Mouse (Mus musculus): ENCODE measurements at regions not wholly inside any gene's neighbourhood (a gene's known extent, or its start where the extent isn't known, plus 50 kb on each side); places are given as distances from the start of the nearest gene placed in this dataset.
"Not testable (repeated sequence)": the region's sequence is repeated elsewhere in the genome, so short reads cannot be mapped to it uniquely, and the experiment has no call there.

GRCm38 (mm10) chr3:22006651-22007050 lies 69.8 kb upstream of the Tbl1xr1 start:
- Histone ChIP-seq H3K4me2 (no peak overlapping the region), H3K36me3 (ENCODE audit: insufficient read depth) (no peaks in the 10 kb centered on the region), H3K4me3 (ENCODE audit: low read depth, low read length) (no peak overlapping the region), H3K9me3 (ENCODE audit: low read depth, low read length) (no peaks in the 10 kb centered on the region), H3K27ac (ENCODE audit: low read depth) (no peak overlapping the region), H3K9ac (no peak overlapping the region), H3K4me1 (ENCODE audit: insufficient read depth) (no peaks in the 10 kb centered on the region), H3K27me3 (ENCODE audit: insufficient read depth, low read length) (no peaks in the 10 kb centered on the region)
- TF ChIP-seq CTCF (IDR thresholded peaks at IDR 0.05; ENCODE audit: low read depth), result no peak
- WGBS, result 85% methylated on average over 2 of the region's 2 CpGs
- ATAC-seq (ENCODE audit: insufficient read depth) (no peak), DNase-seq (no peak)

GRCm38 (mm10) chr3:22007736-22008135 lies 68.7 kb upstream of the Tbl1xr1 start:
- ATAC-seq (ENCODE audit: insufficient read depth), result no peak
- no peaks in the 10 kb centered on the region for H3K36me3 ChIP-seq (ENCODE audit: insufficient read depth)
- H3K27ac ChIP-seq (ENCODE audit: low read depth), result no peak overlapping the region
- H3K9me3 ChIP-seq (ENCODE audit: low read depth, low read length), result no peaks in the 10 kb centered on the region
- H3K27me3 ChIP-seq (ENCODE audit: insufficient read depth, low read length), result no peaks in the 10 kb centered on the region
- no peak overlapping the region for H3K9ac ChIP-seq
- H3K4me3 ChIP-seq (ENCODE audit: low read depth, low read length), result no peak overlapping the region
- no peaks in the 10 kb centered on the region for H3K4me1 ChIP-seq (ENCODE audit: insufficient read depth)
- TF ChIP-seq CTCF (IDR thresholded peaks at IDR 0.05; ENCODE audit: low read depth), result no peak
- 86% methylated on average over 5 of the region's 5 CpGs for WGBS
- H3K4me2 ChIP-seq, result no peak overlapping the region
- DNase-seq, result no peak

GRCm38 (mm10) chr3:22008432-22008831 lies 68.0 kb upstream of the Tbl1xr1 start:
- 73% methylated on average over 5 of the region's 5 CpGs for WGBS
- TF ChIP-seq CTCF (IDR thresholded peaks at IDR 0.05; ENCODE audit: low read depth), result no peak

GRCm38 (mm10) chr3:22009898-22010699 lies 66.4 kb upstream of the Tbl1xr1 start:
- Histone ChIP-seq H3K9ac (no peak overlapping the region), H3K27ac (ENCODE audit: low read depth) (no peak overlapping the region), H3K36me3 (ENCODE audit: insufficient read depth) (no peaks in the 10 kb centered on the region), H3K4me2 (no peak overlapping the region), H3K9me3 (ENCODE audit: low read depth, low read length) (no peaks in the 10 kb centered on the region), H3K27me3 (ENCODE audit: insufficient read depth, low read length) (no peaks in the 10 kb centered on the region), H3K4me3 (ENCODE audit: low read depth, low read length) (no peak overlapping the region), H3K4me1 (ENCODE audit: insufficient read depth) (no peaks in the 10 kb centered on the region)
- no peak for TF ChIP-seq CTCF (IDR thresholded peaks at IDR 0.05; ENCODE audit: low read depth)
- 73% methylated on average over 2 of the region's 2 CpGs for WGBS
- DNase-seq (no peak), ATAC-seq (ENCODE audit: insufficient read depth) (no peak)

More at GRCm38 (mm10) chr3:22008432-22008831, 68.0 kb upstream of the Tbl1xr1 start:
- Histone ChIP-seq H3K9ac (no peak overlapping the region), H3K27me3 (ENCODE audit: insufficient read depth, low read length) (no peaks in the 10 kb centered on the region), H3K4me2 (no peak overlapping the region), H3K27ac (ENCODE audit: low read depth) (no peak overlapping the region), H3K4me1 (ENCODE audit: insufficient read depth) (no peaks in the 10 kb centered on the region), H3K36me3 (ENCODE audit: insufficient read depth) (no peaks in the 10 kb centered on the region), H3K9me3 (ENCODE audit: low read depth, low read length) (no peaks in the 10 kb centered on the region), H3K4me3 (ENCODE audit: low read depth, low read length) (no peak overlapping the region)
- ATAC-seq (ENCODE audit: insufficient read depth) (no peak), DNase-seq (no peak)

- not testable (repeated sequence) for H3K9ac ChIP-seq; H3K9me3 ChIP-seq (ENCODE audit: low read depth, low read length); H3K4me1 ChIP-seq (ENCODE audit: insufficient read depth); H3K27me3 ChIP-seq (ENCODE audit: insufficient read depth, low read length); DNase-seq; H3K36me3 ChIP-seq (ENCODE audit: insufficient read depth); ATAC-seq (ENCODE audit: insufficient read depth); H3K4me2 ChIP-seq; H3K4me3 ChIP-seq (ENCODE audit: low read depth, low read length); H3K27ac ChIP-seq (ENCODE audit: low read depth)
Measured at GRCm38 (mm10) chr3:22010700-22010991, 65.8 kb upstream of the Tbl1xr1 start.

GRCm38 (mm10) chr3:22021360-22021935 lies 55.0 kb upstream of the Tbl1xr1 start:
- Histone ChIP-seq H3K27me3 (ENCODE audit: insufficient read depth, low read length) (no peaks in the 10 kb centered on the region), H3K27ac (ENCODE audit: low read depth) (no peak overlapping the region), H3K9me3 (ENCODE audit: low read depth, low read length) (no peaks in the 10 kb centered on the region), H3K36me3 (ENCODE audit: insufficient read depth) (no peaks in the 10 kb centered on the region), H3K4me3 (ENCODE audit: low read depth, low read length) (no peak overlapping the region), H3K4me2 (no peak overlapping the region), H3K9ac (no peak overlapping the region), H3K4me1 (ENCODE audit: insufficient read depth) (peaks cover 4% of the 10 kb centered on the region; the same call in 1 of the 2 replicates)
- ATAC-seq (ENCODE audit: insufficient read depth), result no peak
- no peak for DNase-seq
- WGBS, result 66% methylated on average over 3 of the region's 3 CpGs
- no peak for TF ChIP-seq CTCF (IDR thresholded peaks at IDR 0.05; ENCODE audit: low read depth)

GRCm38 (mm10) chr3:22022418-22022817 lies 54.0 kb upstream of the Tbl1xr1 start:
- 54% methylated on average over 2 of the region's 2 CpGs for WGBS
- DNase-seq (no peak), ATAC-seq (ENCODE audit: insufficient read depth) (no peak)
- H3K4me2 ChIP-seq, result no peak overlapping the region
- no peaks in the 10 kb centered on the region for H3K9me3 ChIP-seq (ENCODE audit: low read depth, low read length)
- TF ChIP-seq CTCF (IDR thresholded peaks at IDR 0.05; ENCODE audit: low read depth), result no peak
- no peaks in the 10 kb centered on the region for H3K27me3 ChIP-seq (ENCODE audit: insufficient read depth, low read length)
- no peak overlapping the region for H3K27ac ChIP-seq (ENCODE audit: low read depth)
- no peak overlapping the region for H3K4me3 ChIP-seq (ENCODE audit: low read depth, low read length)
- H3K4me1 ChIP-seq (ENCODE audit: insufficient read depth), result peaks cover 4% of the 10 kb centered on the region; the same call in 1 of the 2 replicates
- H3K36me3 ChIP-seq (ENCODE audit: insufficient read depth), result no peaks in the 10 kb centered on the region
- no peak overlapping the region for H3K9ac ChIP-seq
